Mouse (Mus musculus) liver, adult 2 months (tissue): ENCODE data around the gene Prkaa1. TPM values are rescaled to one million over a fixed set of nuclear protein-coding genes. Genes with fewer than 3 reads are reported as not detected.

Experiments used
- DNase-seq: peaks from one replicate; pipeline ENCODE4 v3.0.0-alpha.2; 2011; ENCODE audit warnings: low read depth, low spot score; ENCODE audit errors: extremely low read depth
- H3K27ac ChIP-seq: fragments of 200-500 bp; replicated peaks from 2 replicates; pipeline ENCODE4 v1.5.1; 2012; ENCODE audit warnings: low read depth, mild to moderate bottlenecking, control low read depth, inconsistent platforms, low read length; ENCODE audit not compliant: insufficient read depth
- H3K27me3 ChIP-seq: fragments of 200-500 bp; 2 replicates; pipeline ENCODE4 v1.6.1; 2012; ENCODE audit warnings: mild to moderate bottlenecking, moderate library complexity, low read length, inconsistent platforms; ENCODE audit not compliant: control insufficient read depth, insufficient read depth
- H3K36me3 ChIP-seq: fragments of 200-500 bp; 2 replicates; pipeline ENCODE4 v1.6.1; 2012; ENCODE audit warnings: low read length, inconsistent platforms; ENCODE audit not compliant: control insufficient read depth, insufficient read depth
- H3K4me1 ChIP-seq: fragments of 200-500 bp; 2 replicates; pipeline ENCODE4 v1.6.1; 2011; ENCODE audit warnings: low read length; ENCODE audit not compliant: control insufficient read depth, insufficient read depth
- H3K4me3 ChIP-seq: fragments of 200-500 bp; 2 replicates; pipeline ENCODE4 v1.5.1; 2011; ENCODE audit warnings: low read depth, mild to moderate bottlenecking, control low read depth, low read length, moderate library complexity; ENCODE audit not compliant: insufficient read depth
- H3K79me2 ChIP-seq: fragments of 200-500 bp; 2 replicates; pipeline ENCODE4 v1.6.1; 2012; ENCODE audit warnings: inconsistent platforms, mild to moderate bottlenecking, low read length, moderate library complexity; ENCODE audit not compliant: control insufficient read depth, insufficient read depth
- H3K9ac ChIP-seq: fragments of 200-500 bp; 2 replicates; pipeline ENCODE4 v1.6.1; 2012; ENCODE audit warnings: low read depth, mild to moderate bottlenecking, control low read depth, inconsistent platforms, low read length
- CTCF ChIP-seq: fragments of 200-500 bp; IDR thresholded peaks from 2 replicates; pipeline ENCODE4 v1.5.1; 2011; ENCODE audit warnings: low read depth, low read length, control low read depth
- POLR2A ChIP-seq: fragments of 200-500 bp; IDR thresholded peaks from 2 replicates; pipeline ENCODE4 v1.6.1; 2011; ENCODE audit warnings: low read length, control low read depth; ENCODE audit not compliant: insufficient read depth; ENCODE audit errors: extremely low read depth
- WGBS: fragments of 180-500 bp; shearing (Covaris S2); methylation state at CpG from one replicate; pipeline ENCODE4 v1.1.7; 2018; 5-methylcytosine and 5-hydroxymethylcytosine counted together
- polyA plus RNA-seq: library from polyadenylated mRNA; depleted of rRNA; stranded (reverse); fragments of >200 nt; gene quantifications from 2 replicates; pipeline ENCODE4 v1.2.3, GENCODE M21; 2012
- total RNA-seq: library from RNA; depleted of rRNA; stranded (reverse); fragments of >200 nt; gene quantifications from 2 replicates; pipeline ENCODE4 v1.2.3, GENCODE M21; 2014

Prkaa1 gene
- total and polyA plus RNA-seq, 2 experiments = 1.8 to 7.8 TPM

- Histone ChIP-seq H3K27me3 (no peaks in the 10 kb centered on the region), H3K9ac (peak within 1 kb of the TSS; percentile 90), H3K79me2 (peaks cover 4% of the 10 kb centered on the region; the same call in 1 of the 2 replicates), H3K4me3 (peak within 1 kb of the TSS; percentile 81), H3K4me1 (peaks cover 7% of the 10 kb centered on the region), H3K27ac (peak within 1 kb of the TSS; percentile 98), H3K36me3 (peaks cover 10% of the 10 kb centered on the region)
- 4% methylated on average over 21 of the region's 21 CpGs for WGBS
- DNase-seq = peak; percentile 72
- no peak for TF ChIP-seq POLR2A
These were observed 35.7 kb upstream of the Prkaa1 start, which contains the start of gene Card6 for GRCm38 (mm10) chr15:5107686-5108654. Gene Card6, minus strand, starts transcription at chr15:5108539.

GRCm38 (mm10) chr15:5108655-5109040 is 35.0 kb upstream of the Prkaa1 start:
- H3K36me3 ChIP-seq = peaks cover 9% of the 10 kb centered on the region
- peak; percentile 68 for DNase-seq
- peaks cover 4% of the 10 kb centered on the region; the same call in 1 of the 2 replicates for H3K79me2 ChIP-seq
- H3K9ac ChIP-seq = peak overlapping the region; percentile 90; the same call in 1 of the 2 replicates
- H3K27ac ChIP-seq = peak overlapping the region; percentile 98
- no peak for TF ChIP-seq POLR2A
- TF ChIP-seq CTCF = no peak
- 34% methylated on average over 3 of the region's 3 CpGs for WGBS
- H3K4me1 ChIP-seq = peaks cover 7% of the 10 kb centered on the region
- H3K27me3 ChIP-seq = no peaks in the 10 kb centered on the region
- H3K4me3 ChIP-seq = peak overlapping the region; percentile 23; the same call in 1 of the 2 replicates

- Histone ChIP-seq H3K9ac (no peak overlapping the region), H3K27ac (no peak overlapping the region)
- WGBS = 86% methylated on average over 3 of the region's 3 CpGs
These were observed 31.0 kb upstream of the Prkaa1 start for GRCm38 (mm10) chr15:5112651-5113050.

DNA sequence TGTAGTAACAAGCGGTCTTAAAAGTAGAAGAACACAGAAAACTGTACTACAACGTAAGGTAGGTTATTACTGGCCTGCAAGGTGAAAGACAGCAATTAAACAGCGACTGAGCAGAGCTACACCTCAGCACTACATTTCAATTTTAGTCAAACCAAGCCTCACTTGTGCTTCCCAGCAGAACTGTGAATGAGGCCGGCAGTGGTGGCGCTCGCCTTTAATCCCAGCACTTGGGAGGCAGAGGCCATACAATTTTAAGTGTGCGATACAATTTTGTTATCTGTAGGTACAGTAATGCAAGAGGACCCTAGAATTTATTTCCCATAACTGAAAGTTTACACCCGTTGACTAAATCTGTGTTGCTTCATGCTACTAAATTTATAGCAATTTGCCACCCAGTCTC is 28.5 kb upstream of the Prkaa1 start:
- peaks cover 8% of the 10 kb centered on the region; the same call in 1 of the 2 replicates for H3K4me1 ChIP-seq
- TF ChIP-seq CTCF (no peak), POLR2A (no peak)
- H3K27me3 ChIP-seq = no peaks in the 10 kb centered on the region
- peaks cover 26% of the 10 kb centered on the region for H3K36me3 ChIP-seq
- no peak overlapping the region; the same call in 1 of the 2 replicates for H3K4me3 ChIP-seq
- H3K79me2 ChIP-seq = peaks cover 5% of the 10 kb centered on the region
- 48% methylated on average over 8 of the region's 8 CpGs for WGBS
- no peak for DNase-seq
- 0 out of 2 replicates have a peak overlapping the region, but pooled peaks have one; percentile 17 for H3K9ac ChIP-seq
- H3K27ac ChIP-seq = no peak overlapping the region; the same call in 1 of the 2 replicates

More at GRCm38 (mm10) chr15:5112651-5113050, 31.0 kb upstream of the Prkaa1 start:
- H3K79me2 ChIP-seq = peaks cover 5% of the 10 kb centered on the region
- no peak for DNase-seq
- no peaks in the 10 kb centered on the region for H3K27me3 ChIP-seq
- H3K4me3 ChIP-seq = no peak overlapping the region
- TF ChIP-seq POLR2A = no peak
- TF ChIP-seq CTCF = no peak
- H3K4me1 ChIP-seq = peaks cover 10% of the 10 kb centered on the region; the same call in 1 of the 2 replicates
- H3K36me3 ChIP-seq = peaks cover 3% of the 10 kb centered on the region

DNA sequence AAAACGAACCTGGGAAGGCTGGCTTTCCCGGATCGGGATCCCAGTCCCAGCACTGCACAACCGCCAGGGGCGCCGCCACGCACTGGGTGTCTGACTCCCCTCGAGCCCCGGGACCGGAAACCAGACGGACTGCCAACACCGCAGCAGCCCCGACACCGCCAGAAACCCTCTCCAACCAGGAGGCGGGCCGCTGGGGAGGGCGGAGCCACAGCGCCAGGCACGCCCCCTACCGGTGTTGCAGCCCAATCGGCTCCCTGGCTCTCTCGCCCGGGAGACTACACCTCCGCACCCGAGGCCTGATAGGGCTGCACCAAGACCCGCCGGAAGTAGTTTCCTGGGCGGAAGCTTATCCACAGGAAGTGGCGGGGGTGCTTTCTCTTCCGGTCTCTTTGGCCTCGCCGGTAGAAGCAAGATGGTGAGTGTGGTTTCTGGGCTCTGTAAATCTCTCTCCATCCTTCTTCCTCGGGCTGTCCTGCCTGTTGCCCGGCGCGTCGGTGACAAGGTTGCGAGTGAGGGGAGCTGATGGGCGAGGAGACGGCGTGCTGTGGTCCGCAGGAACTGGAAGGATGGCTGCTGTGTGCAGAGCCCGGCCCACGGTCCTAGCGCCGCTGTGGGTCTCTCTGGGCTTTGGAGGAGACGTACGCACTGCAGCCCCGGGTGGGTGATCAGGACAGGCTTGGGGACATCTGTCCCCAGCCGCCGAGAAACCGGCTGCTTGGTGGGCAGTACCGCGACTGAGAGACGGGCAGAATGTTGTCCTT is 27.2 kb upstream of the Prkaa1 start, which contains the start of gene Rpl37:
TSS of gene Rpl37 (plus strand) at position 376 of the 761 bp plus-strand sequence.
- Histone ChIP-seq H3K4me3 (peak within 1 kb of the TSS; percentile 78), H3K4me1 (peaks cover 8% of the 10 kb centered on the region; the same call in 1 of the 2 replicates), H3K27ac (peak within 1 kb of the TSS; percentile 95), H3K27me3 (no peaks in the 10 kb centered on the region), H3K9ac (peak within 1 kb of the TSS; percentile 91), H3K79me2 (peaks cover 5% of the 10 kb centered on the region), H3K36me3 (peaks cover 31% of the 10 kb centered on the region)
- TF ChIP-seq CTCF (peak; percentile 69), POLR2A (peak; percentile 70)
- DNase-seq = peak; percentile 93
- under 1% methylated on average over 55 of the region's 55 CpGs for WGBS
